Mouse (Mus musculus): ENCODE measurements around the gene Ank2. TPM values are rescaled to one million over a fixed set of nuclear protein-coding genes. Genes with fewer than 3 reads are reported as not detected.

Ank2 gene
- polyA plus RNA-seq, 1 experiment = 4.6 TPM

DNA sequence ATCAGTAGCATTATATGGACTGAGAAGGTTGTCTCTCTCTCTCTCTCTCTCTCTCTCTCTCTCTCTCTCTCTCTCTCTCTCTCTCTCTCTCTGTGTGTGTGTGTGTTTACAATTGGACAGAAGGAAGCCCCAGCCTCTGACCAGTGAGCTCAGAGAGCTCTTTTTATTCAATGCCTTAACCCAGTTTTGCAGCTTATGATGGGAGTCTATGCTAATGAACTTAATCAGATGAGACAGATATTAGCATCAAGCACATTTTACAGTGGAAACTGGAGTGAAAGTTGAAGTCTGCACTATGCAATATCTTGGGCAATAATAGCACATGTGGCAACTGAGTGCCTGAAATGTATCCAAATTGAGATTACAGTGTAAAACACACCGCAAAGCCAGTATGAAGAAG lies 16.1 kb upstream of the Ank2 start:
- DNase-seq = no peak
- no peaks in the 10 kb centered on the region for H3K27me3 ChIP-seq (ENCODE audit: control insufficient read depth, insufficient read depth, low read length)
- TF ChIP-seq CTCF (IDR thresholded peaks at IDR 0.05; ENCODE audit: borderline replicate concordance, control insufficient read depth, extremely low read depth, insufficient read depth, low read length, poor library complexity) = no peak
- TF ChIP-seq POLR2A (IDR thresholded peaks at IDR 0.05; ENCODE audit: control insufficient read depth, extremely low read depth, insufficient read depth, low read length, poor library complexity) = no peak
- no peak overlapping the region for H3K4me3 ChIP-seq (ENCODE audit: control insufficient read depth, insufficient read depth, low read length)
- H3K27ac ChIP-seq (ENCODE audit: control insufficient read depth, insufficient read depth, low read length) = no peak overlapping the region
- H3K36me3 ChIP-seq (ENCODE audit: control insufficient read depth, insufficient read depth, low read length) = no peaks in the 10 kb centered on the region
- 98% methylated on average over 1 of the region's 1 CpGs for WGBS
- H3K4me1 ChIP-seq (replicated peaks; ENCODE audit: control insufficient read depth, insufficient read depth, low read length) = no peaks in the 10 kb centered on the region

DNA sequence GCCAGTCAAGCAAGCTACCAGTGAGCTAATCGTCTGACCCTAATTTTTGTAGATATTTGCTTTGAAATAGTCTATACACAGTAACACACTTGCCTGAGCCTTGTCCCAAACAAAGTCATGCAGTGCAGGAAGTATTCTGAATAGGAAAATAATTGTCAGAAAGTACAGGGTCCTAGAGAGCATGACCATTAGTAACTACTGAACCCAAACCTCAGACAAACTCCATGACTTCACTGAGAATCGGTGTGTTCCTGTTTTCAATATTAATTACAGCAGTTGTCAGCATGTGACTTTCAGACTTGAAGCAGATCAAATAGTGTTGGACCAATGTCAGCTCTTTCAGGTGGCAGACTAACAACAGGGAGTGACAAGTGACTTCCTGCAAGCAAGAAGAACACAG lies 14.5 kb upstream of the Ank2 start:
- no peaks in the 10 kb centered on the region for H3K36me3 ChIP-seq (ENCODE audit: control insufficient read depth, insufficient read depth, low read length)

DNA sequence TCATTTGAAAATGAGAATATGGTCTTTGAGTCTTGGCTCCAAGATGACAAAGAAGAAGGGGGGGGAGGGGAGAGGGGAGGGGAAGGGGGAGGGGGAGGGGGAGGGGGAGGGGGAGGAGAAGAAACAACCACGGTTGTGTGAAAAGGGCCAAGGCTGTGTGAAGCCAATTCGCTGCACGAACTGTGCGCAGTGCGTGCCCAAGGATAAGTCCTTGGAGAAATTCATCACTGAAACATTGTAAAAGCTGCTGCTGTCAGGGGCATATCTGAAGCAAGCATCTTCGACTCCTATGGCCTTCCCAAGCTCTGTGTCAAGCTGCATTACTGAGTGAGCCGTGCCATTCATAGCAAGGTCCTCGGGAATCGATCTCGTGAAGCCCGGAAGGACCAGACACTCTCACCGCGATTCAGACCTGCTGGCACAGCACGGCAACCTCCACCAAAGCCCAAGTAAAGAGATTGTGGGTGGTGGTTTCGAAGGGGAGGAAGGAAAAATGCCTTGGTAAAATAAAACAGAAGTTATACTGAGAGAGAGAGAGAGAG lies 13.7 kb upstream of the Ank2 start:
- TF ChIP-seq POLR2A (IDR thresholded peaks at IDR 0.05; ENCODE audit: control insufficient read depth, extremely low read depth, insufficient read depth, low read length, poor library complexity) (no peak), CTCF (IDR thresholded peaks at IDR 0.05; ENCODE audit: borderline replicate concordance, control insufficient read depth, extremely low read depth, insufficient read depth, low read length, poor library complexity) (no peak)
- H3K27me3 ChIP-seq (ENCODE audit: control insufficient read depth, insufficient read depth, low read length) = no peaks in the 10 kb centered on the region
- no peaks in the 10 kb centered on the region for H3K36me3 ChIP-seq (ENCODE audit: control insufficient read depth, insufficient read depth, low read length)
- no peak for DNase-seq
- 77% methylated on average over 15 of the region's 15 CpGs for WGBS
- H3K4me3 ChIP-seq (ENCODE audit: control insufficient read depth, insufficient read depth, low read length) = no peak overlapping the region
- H3K27ac ChIP-seq (ENCODE audit: control insufficient read depth, insufficient read depth, low read length) = no peak overlapping the region
- no peaks in the 10 kb centered on the region for H3K4me1 ChIP-seq (replicated peaks; ENCODE audit: control insufficient read depth, insufficient read depth, low read length)

More for the DNA sequence above, 14.5 kb upstream of the Ank2 start:
- no peaks in the 10 kb centered on the region for H3K4me1 ChIP-seq (replicated peaks; ENCODE audit: control insufficient read depth, insufficient read depth, low read length)
- H3K27ac ChIP-seq (ENCODE audit: control insufficient read depth, insufficient read depth, low read length) = no peak overlapping the region
- WGBS = 69% methylated on average over 2 of the region's 2 CpGs
- TF ChIP-seq CTCF (IDR thresholded peaks at IDR 0.05; ENCODE audit: borderline replicate concordance, control insufficient read depth, extremely low read depth, insufficient read depth, low read length, poor library complexity) = no peak
- TF ChIP-seq POLR2A (IDR thresholded peaks at IDR 0.05; ENCODE audit: control insufficient read depth, extremely low read depth, insufficient read depth, low read length, poor library complexity) = no peak
- H3K4me3 ChIP-seq (ENCODE audit: control insufficient read depth, insufficient read depth, low read length) = no peak overlapping the region
- DNase-seq = no peak
- no peaks in the 10 kb centered on the region for H3K27me3 ChIP-seq (ENCODE audit: control insufficient read depth, insufficient read depth, low read length)

DNA sequence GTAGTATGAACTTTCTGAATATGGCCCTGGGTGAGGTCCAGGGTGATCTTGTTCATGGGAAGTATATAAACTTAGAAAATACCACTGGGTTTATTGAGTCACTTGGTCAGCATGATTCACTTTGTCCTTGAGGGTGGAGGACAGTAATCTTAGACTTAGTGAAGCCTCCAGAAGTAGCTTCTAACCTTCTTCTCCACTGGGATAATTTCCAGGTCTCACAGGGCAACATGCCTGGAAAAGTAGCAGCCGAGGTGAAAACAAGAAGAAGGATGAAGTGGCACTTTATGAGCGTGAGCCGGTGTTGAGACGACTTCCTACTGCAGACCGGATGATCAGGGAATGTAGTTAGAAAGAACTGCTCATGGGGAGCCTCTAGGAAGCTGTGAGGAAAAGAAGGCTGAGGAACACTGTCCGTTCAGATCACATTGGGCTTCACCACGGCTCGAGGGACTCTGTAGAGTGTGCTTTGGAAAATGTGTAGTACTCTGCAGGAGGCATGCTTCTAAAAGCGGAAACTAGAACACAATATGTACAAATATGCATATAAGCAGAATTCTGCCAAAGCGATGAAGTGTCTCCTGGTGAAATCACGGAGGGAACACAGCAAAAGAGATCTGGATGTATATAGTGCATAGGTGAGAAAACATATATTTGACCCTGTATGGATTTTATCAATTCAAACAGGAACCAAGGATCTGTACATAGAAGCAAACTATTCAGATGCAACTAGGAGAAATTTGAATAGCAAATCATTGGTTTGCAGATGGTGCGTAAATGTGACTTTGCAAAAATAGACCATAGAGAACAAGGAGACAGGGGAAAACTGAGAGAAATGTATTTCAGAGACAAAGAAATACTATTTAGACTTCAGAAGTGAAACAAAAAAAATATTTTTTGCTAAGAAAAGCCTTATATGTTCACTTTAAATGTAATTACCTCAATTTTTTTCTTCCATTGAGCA lies 12.9 kb upstream of the Ank2 start:
- Histone ChIP-seq H3K4me1 (replicated peaks; ENCODE audit: control insufficient read depth, insufficient read depth, low read length) (no peaks in the 10 kb centered on the region), H3K27ac (ENCODE audit: control insufficient read depth, insufficient read depth, low read length) (no peak overlapping the region), H3K27me3 (ENCODE audit: control insufficient read depth, insufficient read depth, low read length) (no peaks in the 10 kb centered on the region), H3K4me3 (ENCODE audit: control insufficient read depth, insufficient read depth, low read length) (no peak overlapping the region), H3K36me3 (ENCODE audit: control insufficient read depth, insufficient read depth, low read length) (no peaks in the 10 kb centered on the region)
- no peak for TF ChIP-seq CTCF (IDR thresholded peaks at IDR 0.05; ENCODE audit: borderline replicate concordance, control insufficient read depth, extremely low read depth, insufficient read depth, low read length, poor library complexity)
- no peak for TF ChIP-seq POLR2A (IDR thresholded peaks at IDR 0.05; ENCODE audit: control insufficient read depth, extremely low read depth, insufficient read depth, low read length, poor library complexity)
- no peak for DNase-seq
- 84% methylated on average over 12 of the region's 12 CpGs for WGBS

DNA sequence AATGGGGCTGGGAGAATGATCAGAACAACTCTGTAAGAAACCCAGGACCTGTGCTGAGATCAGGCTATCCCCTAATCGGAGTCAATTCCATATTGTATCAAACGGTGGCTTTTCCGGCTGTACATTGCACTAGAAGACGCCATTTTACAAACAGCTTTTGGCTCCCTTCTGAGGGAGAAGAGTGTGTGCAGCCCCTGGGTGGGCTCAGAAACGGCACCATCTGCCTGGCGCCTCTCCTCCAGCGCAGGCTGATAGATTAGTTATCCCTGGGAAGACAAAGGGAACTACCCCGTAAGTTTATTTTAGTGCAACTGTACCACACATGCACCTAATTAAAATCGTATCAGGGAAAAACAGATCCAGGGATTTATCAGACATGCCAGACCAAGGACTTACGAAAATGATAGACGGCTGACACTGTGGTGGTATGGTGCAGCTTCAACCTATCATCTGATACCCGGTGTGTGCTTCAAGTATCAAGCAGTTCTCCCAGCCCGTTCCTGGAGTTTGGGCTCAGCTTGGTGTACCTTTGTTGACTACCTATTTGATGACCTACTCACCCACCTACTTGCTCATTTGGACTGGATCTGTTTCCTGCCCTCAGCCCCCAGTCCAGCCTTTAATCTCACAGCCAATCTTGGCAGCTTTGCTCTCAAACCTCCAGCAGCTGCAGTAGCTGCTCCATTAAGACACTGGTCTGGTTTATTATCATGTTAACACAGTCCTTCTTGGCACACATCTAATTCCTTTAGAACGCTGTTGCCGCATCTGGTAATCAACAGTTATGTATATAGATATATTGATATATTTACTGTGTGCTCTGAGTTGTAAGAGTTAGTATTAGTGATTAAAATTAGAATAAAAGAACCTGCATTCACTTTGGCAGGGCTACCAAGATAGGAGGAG lies 9.0 kb upstream of the Ank2 start:
- Histone ChIP-seq H3K27ac (ENCODE audit: control insufficient read depth, insufficient read depth, low read length) (no peak overlapping the region), H3K27me3 (ENCODE audit: control insufficient read depth, insufficient read depth, low read length) (no peaks in the 10 kb centered on the region), H3K36me3 (ENCODE audit: control insufficient read depth, insufficient read depth, low read length) (no peaks in the 10 kb centered on the region), H3K4me1 (replicated peaks; ENCODE audit: control insufficient read depth, insufficient read depth, low read length) (no peaks in the 10 kb centered on the region), H3K4me3 (ENCODE audit: control insufficient read depth, insufficient read depth, low read length) (no peak overlapping the region)
- no peak for DNase-seq
- 93% methylated on average over 15 of the region's 15 CpGs for WGBS
- no peak for TF ChIP-seq CTCF (IDR thresholded peaks at IDR 0.05; ENCODE audit: borderline replicate concordance, control insufficient read depth, extremely low read depth, insufficient read depth, low read length, poor library complexity)
- no peak for TF ChIP-seq POLR2A (IDR thresholded peaks at IDR 0.05; ENCODE audit: control insufficient read depth, extremely low read depth, insufficient read depth, low read length, poor library complexity)

DNA sequence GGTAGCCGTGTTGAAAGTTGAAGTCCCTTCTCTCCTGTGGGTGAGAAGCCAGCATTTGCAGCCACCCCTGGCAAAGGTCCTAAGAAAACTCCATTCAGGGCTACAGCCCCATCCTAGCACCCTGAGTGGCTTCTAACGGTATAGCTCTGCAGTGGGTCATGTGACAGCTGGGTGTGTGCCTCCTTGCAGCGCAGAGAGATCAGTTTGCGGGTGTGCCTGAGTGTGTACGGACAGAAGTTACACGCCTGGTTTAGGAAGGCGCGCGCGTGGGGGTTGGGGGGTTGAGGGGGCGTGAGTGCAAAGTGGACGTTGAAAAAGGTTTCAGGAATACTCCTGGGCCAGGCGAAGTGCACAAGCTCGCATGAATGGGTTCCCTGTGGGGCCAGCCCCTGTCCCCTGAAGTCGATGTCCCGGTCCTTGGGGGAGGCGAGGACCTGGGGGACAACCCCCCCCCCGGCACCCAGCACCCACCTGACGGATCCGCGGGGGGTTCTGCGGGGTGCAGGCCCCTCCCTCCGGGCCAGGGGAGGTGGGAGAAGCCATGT lies 881 bp downstream of the Ank2 start:
- no peaks in the 10 kb centered on the region for H3K36me3 ChIP-seq (ENCODE audit: control insufficient read depth, insufficient read depth, low read length)
- peaks cover 6% of the 10 kb centered on the region; the same call in 1 of the 2 replicates for H3K27me3 ChIP-seq (ENCODE audit: control insufficient read depth, insufficient read depth, low read length)
- H3K27ac ChIP-seq (ENCODE audit: control insufficient read depth, insufficient read depth, low read length) = no peak overlapping the region
- H3K4me1 ChIP-seq (replicated peaks; ENCODE audit: control insufficient read depth, insufficient read depth, low read length) = no peaks in the 10 kb centered on the region
- TF ChIP-seq CTCF (IDR thresholded peaks at IDR 0.05; ENCODE audit: borderline replicate concordance, control insufficient read depth, extremely low read depth, insufficient read depth, low read length, poor library complexity) = no peak
- TF ChIP-seq POLR2A (IDR thresholded peaks at IDR 0.05; ENCODE audit: control insufficient read depth, extremely low read depth, insufficient read depth, low read length, poor library complexity) = no peak
- 6% methylated on average over 23 of the region's 23 CpGs for WGBS
- no peak for DNase-seq
- H3K4me3 ChIP-seq (ENCODE audit: control insufficient read depth, insufficient read depth, low read length) = no peak overlapping the region

Measured in thymus, adult 2 months (tissue).